Mouse (Mus musculus) lung, embryonic 16.5 days (tissue): Measurements from ENCODE around the gene Armc6. TPM values are rescaled to one million over a fixed set of nuclear protein-coding genes. Genes with fewer than 3 reads are reported as not detected.
A peak's percentile ranks its signal among the peaks of the same experiment; 100 is the strongest.

Source experiments
- ATAC-seq: fragments of 200-750 bp; cut with Nextera tagmentation; 2 replicates; pipeline ENCODE4 v1.8.0; 2017; ENCODE audit warnings: low read depth, mild to moderate bottlenecking, moderate library complexity
- H3K27ac ChIP-seq: fragments of 300-500 bp; sonication (generic); 2 replicates; pipeline ENCODE4 v1.5.1; 2014; ENCODE audit warnings: mild to moderate bottlenecking, control low read depth, low read length
- H3K27me3 ChIP-seq: fragments of 300-500 bp; sonication (generic); 2 replicates; pipeline ENCODE4 v1.6.1; 2014; ENCODE audit warnings: low read depth, low read length, mixed read lengths; ENCODE audit not compliant: control insufficient read depth, insufficient read depth
- H3K36me3 ChIP-seq: fragments of 300-500 bp; sonication (generic); 2 replicates; pipeline ENCODE4 v1.6.1; 2014; ENCODE audit warnings: low read length; ENCODE audit not compliant: control insufficient read depth, insufficient read depth
- H3K4me1 ChIP-seq: fragments of 300-500 bp; sonication (generic); replicated peaks from 2 replicates; pipeline ENCODE4 v1.6.1; 2014; ENCODE audit warnings: low read length, mixed read lengths; ENCODE audit not compliant: control insufficient read depth, insufficient read depth
- H3K4me2 ChIP-seq: fragments of 300-500 bp; sonication (generic); 2 replicates; pipeline ENCODE4 v1.6.1; 2014; ENCODE audit warnings: low read depth, low read length, control low read depth
- H3K4me3 ChIP-seq: fragments of 300-500 bp; sonication (generic); 2 replicates; pipeline ENCODE4 v1.5.1; 2014; ENCODE audit warnings: mild to moderate bottlenecking, low read length, control low read depth
- H3K9ac ChIP-seq: fragments of 300-500 bp; sonication (generic); 2 replicates; pipeline ENCODE4 v1.6.1; 2014; ENCODE audit warnings: low read length, control low read depth
- H3K9me3 ChIP-seq: fragments of 300-500 bp; sonication (generic); 2 replicates; pipeline ENCODE4 v1.6.1; 2016; ENCODE audit warnings: low read length; ENCODE audit not compliant: control insufficient read depth
- WGBS: fragments of 180-500 bp; shearing (Covaris S2); extraction: QIAGEN DNeasy Blood & Tissue Kit; methylation state at CpG from one replicate; pipeline ENCODE4 v1.1.7; 2014; 5-methylcytosine and 5-hydroxymethylcytosine counted together
- polyA plus RNA-seq: library from polyadenylated mRNA; unstranded; fragments of >200 nt; fragmentation: Nextera tagmentation; extraction: Ambion mirVana; gene quantifications from 2 replicates; pipeline ENCODE4 v1.2.1, GENCODE M21; 2015

Gene Armc6
- polyA plus RNA-seq, 1 experiment from 2014 or later, result 22.4 TPM

- H3K36me3 ChIP-seq, result no peaks in the 10 kb centered on the region
- no peaks in the 10 kb centered on the region for H3K27me3 ChIP-seq
- no peak overlapping the region for H3K9ac ChIP-seq
- no peak for ATAC-seq
- no peak overlapping the region for H3K27ac ChIP-seq
- 66% methylated on average over 5 of the region's 5 CpGs for WGBS
- no peak overlapping the region for H3K4me2 ChIP-seq
- no peaks in the 10 kb centered on the region for H3K9me3 ChIP-seq
- H3K4me3 ChIP-seq, result no peak overlapping the region
- H3K4me1 ChIP-seq, result no peaks in the 10 kb centered on the region
Measured at GRCm38 (mm10) chr8:70193238-70193637, 41.0 kb downstream of the Armc6 start.

GRCm38 (mm10) chr8:70188707-70189106, 45.6 kb downstream of the Armc6 start:
- Histone ChIP-seq H3K27ac (no peak overlapping the region), H3K9me3 (no peaks in the 10 kb centered on the region), H3K4me1 (no peaks in the 10 kb centered on the region), H3K36me3 (no peaks in the 10 kb centered on the region), H3K9ac (no peak overlapping the region), H3K4me2 (no peak overlapping the region), H3K27me3 (no peaks in the 10 kb centered on the region), H3K4me3 (no peak overlapping the region)
- ATAC-seq, result no peak
- WGBS, result 59% methylated on average over 7 of the region's 7 CpGs

- Histone ChIP-seq H3K27ac (no peak overlapping the region), H3K4me3 (no peak overlapping the region), H3K9me3 (no peaks in the 10 kb centered on the region), H3K4me1 (no peaks in the 10 kb centered on the region), H3K36me3 (peaks cover 11% of the 10 kb centered on the region; the same call in 1 of the 2 replicates), H3K4me2 (no peak overlapping the region), H3K27me3 (no peaks in the 10 kb centered on the region), H3K9ac (no peak overlapping the region)
- ATAC-seq, result no peak
- WGBS, result 87% methylated on average over 4 of the region's 4 CpGs
Measured at GRCm38 (mm10) chr8:70183194-70183593, 51.1 kb downstream of the Armc6 start.

GRCm38 (mm10) chr8:70181903-70182252, 52.4 kb downstream of the Armc6 start:
- Histone ChIP-seq H3K4me3 (no peak overlapping the region), H3K27ac (no peak overlapping the region), H3K9ac (no peak overlapping the region), H3K27me3 (no peaks in the 10 kb centered on the region), H3K4me1 (no peaks in the 10 kb centered on the region), H3K9me3 (no peaks in the 10 kb centered on the region), H3K4me2 (no peak overlapping the region), H3K36me3 (peaks cover 17% of the 10 kb centered on the region)
- ATAC-seq, result no peak
- 56% methylated on average over 2 of the region's 2 CpGs for WGBS

GRCm38 (mm10) chr8:70181212-70181902, 52.9 kb downstream of the Armc6 start:
- peaks cover 17% of the 10 kb centered on the region for H3K36me3 ChIP-seq
- H3K4me1 ChIP-seq, result no peaks in the 10 kb centered on the region
- H3K9me3 ChIP-seq, result no peaks in the 10 kb centered on the region
- no peak overlapping the region for H3K4me2 ChIP-seq
- 75% methylated on average over 16 of the region's 16 CpGs for WGBS
- H3K4me3 ChIP-seq, result no peak overlapping the region
- no peak for ATAC-seq
- H3K27ac ChIP-seq, result no peak overlapping the region
- H3K27me3 ChIP-seq, result no peaks in the 10 kb centered on the region
- no peak overlapping the region for H3K9ac ChIP-seq

DNA sequence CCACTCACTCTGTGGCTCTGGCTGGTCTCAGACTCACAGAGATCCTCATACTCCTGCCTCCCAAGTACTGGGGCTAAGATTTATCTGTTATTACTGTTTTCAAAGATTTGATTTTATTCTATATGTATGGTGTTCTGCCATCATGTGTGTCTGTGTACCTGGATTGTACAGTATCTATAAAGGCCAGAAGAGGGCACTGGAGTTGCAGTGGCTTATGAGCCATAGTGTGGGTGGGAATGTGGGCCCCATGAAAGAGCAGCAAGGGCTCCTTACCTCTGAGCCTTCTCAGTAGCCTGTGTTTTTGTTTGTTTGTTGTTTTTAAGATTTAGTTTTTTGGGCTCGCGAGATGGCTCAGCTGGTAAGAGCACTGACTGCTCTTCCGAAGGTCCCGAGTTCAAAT, 55.2 kb downstream of the Armc6 start:
- ATAC-seq, result no peak
- H3K4me1 ChIP-seq, result peaks cover 3% of the 10 kb centered on the region; the same call in 1 of the 2 replicates
- no peaks in the 10 kb centered on the region for H3K27me3 ChIP-seq
- H3K27ac ChIP-seq, result no peak overlapping the region
- peaks cover 17% of the 10 kb centered on the region for H3K36me3 ChIP-seq
- H3K4me2 ChIP-seq, result no peak overlapping the region
- no peaks in the 10 kb centered on the region for H3K9me3 ChIP-seq
- 95% methylated on average over 4 of the region's 4 CpGs for WGBS
- H3K4me3 ChIP-seq, result no peak overlapping the region
- no peak overlapping the region for H3K9ac ChIP-seq

DNA sequence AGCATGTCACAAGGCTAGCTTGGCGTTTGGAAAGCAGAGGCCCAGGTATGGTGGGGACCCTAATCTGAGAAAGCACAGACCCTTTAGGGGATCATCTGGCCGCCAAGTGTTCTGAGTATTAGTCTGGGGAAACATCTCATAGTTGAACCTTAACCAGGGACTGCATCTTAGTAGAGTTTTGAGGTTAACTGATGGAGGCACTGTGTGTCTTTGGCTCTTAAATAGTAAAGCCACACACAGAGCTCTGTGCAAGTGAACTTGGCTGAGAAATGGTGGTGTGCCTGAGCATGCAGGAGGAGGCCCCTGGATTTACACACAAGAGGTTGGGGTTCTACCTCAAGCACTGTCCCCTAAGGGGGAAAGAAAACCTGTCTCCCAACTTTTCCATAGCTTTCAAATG, 56.0 kb downstream of the Armc6 start:
- Histone ChIP-seq H3K27ac (no peak overlapping the region), H3K4me1 (peaks cover 9% of the 10 kb centered on the region; the same call in 1 of the 2 replicates), H3K27me3 (no peaks in the 10 kb centered on the region), H3K9ac (no peak overlapping the region), H3K4me2 (no peak overlapping the region), H3K4me3 (no peak overlapping the region), H3K9me3 (no peaks in the 10 kb centered on the region), H3K36me3 (peaks cover 17% of the 10 kb centered on the region)
- ATAC-seq, result no peak
- WGBS, result 92% methylated on average over 2 of the region's 2 CpGs

GRCm38 (mm10) chr8:70174079-70174478, 60.2 kb downstream of the Armc6 start:
- H3K27me3 ChIP-seq, result no peaks in the 10 kb centered on the region
- H3K9me3 ChIP-seq, result no peaks in the 10 kb centered on the region
- H3K36me3 ChIP-seq, result peaks cover 6% of the 10 kb centered on the region
- no peak overlapping the region for H3K4me3 ChIP-seq
- no peak overlapping the region for H3K27ac ChIP-seq
- 68% methylated on average over 7 of the region's 7 CpGs for WGBS
- H3K4me2 ChIP-seq, result no peak overlapping the region
- no peak overlapping the region for H3K9ac ChIP-seq
- peaks cover 17% of the 10 kb centered on the region; the same call in 1 of the 2 replicates for H3K4me1 ChIP-seq
- no peak for ATAC-seq

- Histone ChIP-seq H3K27me3 (no peaks in the 10 kb centered on the region), H3K4me1 (peaks cover 17% of the 10 kb centered on the region; the same call in 1 of the 2 replicates), H3K36me3 (peaks cover 6% of the 10 kb centered on the region), H3K27ac (no peak overlapping the region), H3K9ac (no peak overlapping the region), H3K9me3 (no peaks in the 10 kb centered on the region), H3K4me2 (peak overlapping the region; percentile 50), H3K4me3 (no peak overlapping the region)
- WGBS, result 75% methylated on average over 5 of the region's 5 CpGs
- ATAC-seq, result no peak
Measured at GRCm38 (mm10) chr8:70173320-70173719, 60.9 kb downstream of the Armc6 start.
